Mouse (Mus musculus) lung, postnatal 0 days (tissue): Measurements from ENCODE around the gene Ifngr1. TPM values are rescaled to one million over a fixed set of nuclear protein-coding genes. Genes with fewer than 3 reads are reported as not detected.

Experiments
- ATAC-seq: fragments of 200-750 bp; cut with Nextera tagmentation; 2 replicates; pipeline ENCODE4 v1.8.0; 2017; ENCODE audit warnings: moderate library complexity
- DNase-seq: peaks from one replicate; pipeline ENCODE4 v3.0.0-alpha.2; 2016; ENCODE audit warnings: low spot score
- H3K27ac ChIP-seq: fragments of 300-500 bp; sonication (generic); 2 replicates; pipeline ENCODE4 v1.5.1; 2014; ENCODE audit warnings: antibody characterized with exemption, mild to moderate bottlenecking, low read length, mixed read lengths
- H3K27me3 ChIP-seq: fragments of 300-500 bp; sonication (generic); replicated peaks from 2 replicates; pipeline ENCODE4 v1.6.1; 2014; ENCODE audit warnings: low read length, mixed read lengths; ENCODE audit not compliant: insufficient read depth
- H3K36me3 ChIP-seq: fragments of 300-500 bp; sonication (generic); 2 replicates; pipeline ENCODE4 v1.6.1; 2014; ENCODE audit warnings: low read length, mixed read lengths; ENCODE audit not compliant: insufficient read depth
- H3K4me1 ChIP-seq: fragments of 300-500 bp; sonication (generic); 2 replicates; pipeline ENCODE4 v1.6.1; 2014; ENCODE audit warnings: antibody characterized with exemption, low read depth, low read length, mixed read lengths; ENCODE audit not compliant: insufficient read depth
- H3K4me2 ChIP-seq: fragments of 300-500 bp; sonication (generic); replicated peaks from 2 replicates; pipeline ENCODE4 v1.6.1; 2014; ENCODE audit warnings: low read depth, mild to moderate bottlenecking, low read length, moderate library complexity, mixed read lengths
- H3K4me3 ChIP-seq: fragments of 300-500 bp; sonication (generic); 2 replicates; pipeline ENCODE4 v1.5.1; 2014; ENCODE audit warnings: low read depth, low read length
- H3K9ac ChIP-seq: fragments of 300-500 bp; sonication (generic); replicated peaks from 2 replicates; pipeline ENCODE4 v1.6.1; 2014; ENCODE audit warnings: low read depth, mild to moderate bottlenecking
- H3K9me3 ChIP-seq: fragments of 300-500 bp; sonication (generic); 2 replicates; pipeline ENCODE4 v1.6.1; 2016; ENCODE audit warnings: low read length, mixed read lengths
- CTCF ChIP-seq: IDR thresholded peaks from 2 replicates; pipeline ENCODE4 v1.5.1; 2016; ENCODE audit warnings: antibody characterized with exemption, mild to moderate bottlenecking
- EP300 ChIP-seq: IDR thresholded peaks from 2 replicates; pipeline ENCODE4 v1.6.1; 2016; ENCODE audit warnings: antibody characterized with exemption, mild to moderate bottlenecking, control low read depth
- WGBS: fragments of 180-500 bp; shearing (Covaris S2); extraction: QIAGEN DNeasy Blood & Tissue Kit; methylation state at CpG from one replicate; pipeline ENCODE4 v1.1.7; 2014; 5-methylcytosine and 5-hydroxymethylcytosine counted together
- polyA plus RNA-seq: library from polyadenylated mRNA; unstranded; fragments of >200 nt; fragmentation: Nextera tagmentation; extraction: Ambion mirVana; gene quantifications from 2 replicates; pipeline ENCODE4 v1.2.1, GENCODE M21; 2015

Ifngr1 gene
- polyA plus RNA-seq, 1 experiment from 2014 or later = 159 TPM

DNA sequence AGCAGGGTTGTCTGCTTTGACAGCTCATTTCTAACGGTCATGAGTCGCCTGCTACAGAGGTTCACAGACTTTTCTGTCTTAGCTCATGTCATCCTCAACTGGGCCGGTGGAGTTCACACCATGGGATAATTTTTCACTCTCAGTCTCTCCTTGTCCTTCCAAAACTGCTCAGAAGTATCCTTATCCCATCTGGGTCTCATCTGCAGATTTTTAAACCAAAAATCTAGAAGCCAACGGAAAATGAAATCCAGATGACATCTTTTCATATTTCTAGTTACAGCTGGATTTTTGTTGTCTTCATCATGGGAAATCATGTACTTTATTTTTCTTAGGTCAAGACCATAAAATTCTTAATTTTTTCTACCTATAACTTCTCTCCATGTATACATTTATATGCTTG lies 34.1 kb upstream of the Ifngr1 start:
- no peaks in the 10 kb centered on the region for H3K9me3 ChIP-seq
- H3K27ac ChIP-seq = no peak overlapping the region
- H3K4me1 ChIP-seq = no peaks in the 10 kb centered on the region
- DNase-seq (no peak), ATAC-seq (no peak)
- no peak overlapping the region for H3K4me2 ChIP-seq
- H3K27me3 ChIP-seq = no peaks in the 10 kb centered on the region
- no peak overlapping the region for H3K9ac ChIP-seq
- 66% methylated on average over 4 of the region's 4 CpGs for WGBS
- no peaks in the 10 kb centered on the region for H3K36me3 ChIP-seq
- H3K4me3 ChIP-seq = no peak overlapping the region
- no peak for TF ChIP-seq CTCF
- no peak for TF ChIP-seq EP300

DNA sequence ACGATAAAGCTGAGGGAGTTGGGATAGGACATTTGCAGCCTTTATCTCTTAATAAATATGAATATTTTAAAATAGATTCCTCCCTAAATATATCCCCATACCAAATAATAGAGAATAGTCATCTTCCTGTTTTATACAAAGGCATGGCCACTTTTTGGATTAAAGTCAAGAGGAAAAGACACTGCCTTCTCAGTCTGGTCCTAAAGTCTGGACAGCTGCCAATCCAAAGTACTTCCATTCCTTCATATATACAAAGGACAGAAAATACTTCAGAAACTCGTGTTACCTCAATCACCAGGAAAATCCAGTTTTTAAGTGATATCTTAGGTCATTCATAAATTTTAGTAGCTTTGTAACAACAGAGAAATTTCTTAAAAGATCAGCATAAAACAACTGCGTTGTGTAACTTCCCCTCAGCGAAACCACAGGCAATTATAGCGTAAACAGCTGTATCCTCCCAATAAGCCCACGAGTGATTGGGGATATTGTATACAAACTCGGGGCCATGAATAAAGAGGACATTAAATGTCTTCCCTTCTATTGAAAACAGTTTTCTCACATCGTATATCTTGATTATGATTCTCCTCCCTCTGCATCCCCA lies 32.1 kb upstream of the Ifngr1 start:
- Histone ChIP-seq H3K36me3 (no peaks in the 10 kb centered on the region), H3K4me3 (no peak overlapping the region), H3K27ac (0 out of 2 replicates have a peak overlapping the region, but pooled peaks have one; percentile 20), H3K4me2 (no peak overlapping the region), H3K9me3 (no peaks in the 10 kb centered on the region), H3K4me1 (no peaks in the 10 kb centered on the region), H3K9ac (no peak overlapping the region), H3K27me3 (no peaks in the 10 kb centered on the region)
- TF ChIP-seq CTCF (no peak), EP300 (peak; percentile 63)
- ATAC-seq = peak; percentile 66
- WGBS = 21% methylated on average over 8 of the region's 8 CpGs
- peak; percentile 83 for DNase-seq

DNA sequence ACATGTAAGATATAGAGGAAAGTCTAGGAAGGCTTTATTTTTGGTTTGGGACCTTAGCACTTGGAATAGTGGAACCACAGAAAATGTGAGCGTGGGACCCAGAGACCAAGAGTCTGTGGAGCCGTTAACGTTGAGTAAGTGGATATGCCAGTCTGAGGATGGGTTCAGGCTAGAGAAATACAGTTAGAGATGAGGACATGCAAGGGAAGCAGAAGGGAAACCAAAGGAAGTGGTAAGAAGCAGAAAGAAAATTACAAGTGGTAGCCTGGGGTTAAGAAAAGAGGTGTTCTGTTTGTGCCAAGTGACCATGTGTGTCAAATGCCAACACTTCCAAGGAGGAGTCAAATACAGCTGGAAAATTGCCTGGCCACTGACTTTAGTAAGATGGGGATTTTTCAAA lies 29.2 kb upstream of the Ifngr1 start:
- DNase-seq (no peak), ATAC-seq (no peak)
- TF ChIP-seq CTCF = no peak
- no peak for TF ChIP-seq EP300
- Histone ChIP-seq H3K4me3 (no peak overlapping the region), H3K9me3 (no peaks in the 10 kb centered on the region), H3K4me1 (no peaks in the 10 kb centered on the region), H3K9ac (no peak overlapping the region), H3K27me3 (no peaks in the 10 kb centered on the region), H3K4me2 (no peak overlapping the region), H3K36me3 (no peaks in the 10 kb centered on the region), H3K27ac (0 out of 2 replicates have a peak overlapping the region, but pooled peaks have one; percentile 9)
- WGBS = 93% methylated on average over 3 of the region's 3 CpGs

DNA sequence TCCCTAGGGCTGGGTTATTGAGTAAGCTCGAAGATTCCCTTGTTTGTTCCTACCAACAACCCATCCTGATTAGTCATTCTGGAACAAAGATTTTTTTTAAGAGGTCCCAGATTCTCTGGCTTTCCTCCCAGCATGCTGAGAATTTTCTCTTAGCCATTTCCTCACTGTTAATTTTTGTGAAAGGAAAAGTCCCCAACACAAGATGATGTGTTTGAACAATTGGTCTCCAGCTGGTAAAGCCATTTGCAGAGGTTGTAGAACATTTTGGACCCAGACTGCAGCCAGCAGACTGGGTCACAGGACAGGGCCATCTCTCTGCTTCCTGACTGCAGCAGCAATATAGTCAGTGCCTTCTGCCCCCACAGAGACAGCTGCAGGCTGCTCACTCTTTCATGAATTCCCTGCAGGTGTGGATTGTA lies 28.3 kb upstream of the Ifngr1 start:
- H3K4me2 ChIP-seq = no peak overlapping the region
- H3K27me3 ChIP-seq = no peaks in the 10 kb centered on the region
- peak; percentile 92 for ATAC-seq
- H3K9ac ChIP-seq = no peak overlapping the region
- H3K27ac ChIP-seq = peak overlapping the region; percentile 33; the same call in 1 of the 2 replicates
- WGBS = 47% methylated on average over 1 of the region's 1 CpGs
- peak; percentile 89 for DNase-seq
- H3K4me3 ChIP-seq = no peak overlapping the region
- no peaks in the 10 kb centered on the region for H3K4me1 ChIP-seq
- TF ChIP-seq EP300 (peak; percentile 80), CTCF (no peak)
- H3K9me3 ChIP-seq = no peaks in the 10 kb centered on the region
- H3K36me3 ChIP-seq = no peaks in the 10 kb centered on the region

DNA sequence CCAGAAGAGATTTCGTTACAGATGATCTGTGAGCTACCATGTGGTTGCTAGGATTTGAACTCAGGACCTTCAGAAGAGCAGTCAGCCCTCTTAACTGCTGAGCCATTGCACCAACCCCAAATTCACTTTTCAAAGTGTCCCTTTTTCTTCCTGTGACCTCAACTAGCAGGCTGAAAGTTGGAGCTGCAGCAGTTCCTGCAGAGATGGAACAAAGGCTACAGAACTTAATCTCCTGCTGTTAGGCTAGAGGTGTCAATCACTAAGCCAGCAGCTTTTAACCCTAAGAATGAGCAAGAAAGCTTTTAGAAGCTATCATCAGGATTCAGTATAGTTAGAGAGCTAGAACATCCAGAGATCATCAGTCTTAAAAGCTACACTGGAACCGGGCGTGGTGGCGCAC lies 24.3 kb upstream of the Ifngr1 start:
- Histone ChIP-seq H3K4me2 (no peak overlapping the region), H3K9ac (no peak overlapping the region), H3K27me3 (no peaks in the 10 kb centered on the region), H3K27ac (no peak overlapping the region), H3K4me3 (no peak overlapping the region), H3K9me3 (no peaks in the 10 kb centered on the region), H3K4me1 (no peaks in the 10 kb centered on the region), H3K36me3 (no peaks in the 10 kb centered on the region)
- no peak for DNase-seq
- TF ChIP-seq EP300 (no peak), CTCF (no peak)
- no peak for ATAC-seq
- WGBS = 95% methylated on average over 4 of the region's 4 CpGs

DNA sequence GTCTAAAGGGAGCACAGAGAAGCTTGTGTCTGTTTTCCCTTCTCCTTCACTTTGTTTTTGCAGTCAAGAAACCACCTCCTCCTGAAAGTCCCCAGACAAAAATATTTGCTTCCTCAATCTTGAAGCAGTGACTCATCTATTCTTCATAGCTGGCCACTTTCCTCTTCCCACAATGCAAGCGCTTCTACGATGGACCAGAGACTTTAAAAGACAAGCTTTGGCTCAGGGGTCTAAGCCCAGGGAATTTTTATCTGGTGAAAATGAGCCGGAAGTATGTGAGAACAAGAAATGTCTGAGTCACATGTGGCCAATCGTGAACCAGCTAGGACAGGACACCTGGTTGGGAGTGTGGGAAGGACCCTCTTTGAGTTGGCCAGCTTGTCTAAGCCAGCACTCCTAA lies 21.5 kb upstream of the Ifngr1 start:
- Histone ChIP-seq H3K36me3 (no peaks in the 10 kb centered on the region), H3K4me2 (no peak overlapping the region), H3K4me1 (no peaks in the 10 kb centered on the region), H3K9me3 (no peaks in the 10 kb centered on the region), H3K27ac (no peak overlapping the region), H3K27me3 (no peaks in the 10 kb centered on the region), H3K4me3 (no peak overlapping the region), H3K9ac (no peak overlapping the region)
- 49% methylated on average over 4 of the region's 4 CpGs for WGBS
- peak; percentile 21; the same call in 1 of the 2 replicates for ATAC-seq
- TF ChIP-seq CTCF (no peak), EP300 (no peak)
- DNase-seq = peak; percentile 53
